Mouse (Mus musculus) thymus, adult 18-20 months (tissue): ENCODE results near the gene Gm13285.
"Not testable (repeated sequence)": the region's sequence is repeated elsewhere in the genome, so short reads cannot be mapped to it uniquely, and the experiment has no call there.

Experiments used
- DNase-seq, 2 experiments: peaks; one replicate each; pipeline ENCODE4 v3.0.0; 2022; ENCODE audit warnings: mixed read lengths in 2 of 2

The Gm13285 gene

DNA sequence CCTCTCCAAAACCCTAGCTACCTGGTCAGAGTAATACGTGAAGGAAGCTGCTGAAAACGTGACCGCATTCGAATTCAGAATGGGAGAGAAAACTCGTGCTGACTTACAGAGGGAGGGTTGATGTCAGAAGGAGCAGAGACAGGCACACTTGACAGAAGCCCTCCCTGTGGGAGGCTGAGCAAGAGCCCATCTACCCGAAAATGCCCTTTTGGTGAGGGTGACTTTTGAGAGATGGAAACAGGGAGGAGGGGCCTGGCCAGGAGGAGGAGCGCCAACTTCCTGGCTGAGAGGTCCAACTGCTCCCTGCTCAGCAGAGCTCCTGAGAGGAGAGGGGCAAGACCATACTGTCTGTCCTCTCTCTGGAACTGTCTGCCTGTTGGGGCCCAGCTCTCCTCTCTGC, at the start of gene Gm13285:
Gm13285 (plus strand) TSS at position 301 of the 400 bp plus-strand sequence.
- not testable (repeated sequence) for DNase-seq

DNA sequence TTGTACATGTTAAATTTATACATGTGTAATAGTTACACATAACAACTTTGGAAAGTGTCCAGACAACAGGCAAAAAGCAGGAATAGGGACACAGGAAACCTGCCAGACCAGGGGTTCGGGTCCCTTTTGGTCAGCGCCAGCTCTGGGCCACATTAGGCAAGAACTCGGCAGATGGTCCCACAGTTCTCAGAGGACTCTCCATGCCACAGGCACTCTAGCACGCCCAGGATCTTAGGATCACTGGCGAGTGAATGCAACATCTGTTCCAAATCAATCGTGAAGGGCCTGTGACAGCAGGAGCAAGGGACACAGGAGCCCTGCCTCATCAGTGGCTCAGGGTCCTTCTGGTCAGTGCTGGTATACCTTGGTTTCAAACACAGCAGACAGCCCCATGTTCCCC, 49.5 kb upstream of the Gm13285 start:
- no peak for DNase-seq

DNA sequence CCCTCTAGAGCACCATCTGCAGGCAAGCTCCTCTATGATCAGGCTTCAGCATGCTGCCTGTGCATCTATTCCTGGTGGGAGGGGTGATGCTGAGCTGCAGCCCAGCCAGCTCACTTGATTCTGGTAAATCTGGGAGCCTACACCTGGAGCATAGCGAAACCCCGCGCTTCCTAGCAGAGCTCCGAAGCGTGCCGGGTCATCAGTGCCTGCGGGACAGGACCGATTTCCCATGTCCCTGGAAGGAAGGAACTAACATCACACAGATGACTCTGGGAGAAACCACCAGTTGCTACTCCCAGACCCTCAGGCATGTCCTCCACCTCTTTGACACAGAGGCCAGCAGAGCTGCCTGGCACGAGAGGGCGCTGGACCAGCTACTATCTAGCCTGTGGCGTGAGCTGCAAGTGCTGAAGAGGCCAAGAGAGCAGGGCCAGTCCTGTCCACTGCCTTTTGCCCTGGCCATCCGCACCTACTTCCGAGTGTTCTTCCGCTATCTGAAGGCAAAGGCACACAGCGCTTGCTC, 44.6 kb upstream of the Gm13285 start, which contains the start of gene Gm13271:
Gm13271 (plus strand) TSS at position 51 of the 523 bp plus-strand sequence.
- peak; percentile 83 to 90 for DNase-seq

DNA sequence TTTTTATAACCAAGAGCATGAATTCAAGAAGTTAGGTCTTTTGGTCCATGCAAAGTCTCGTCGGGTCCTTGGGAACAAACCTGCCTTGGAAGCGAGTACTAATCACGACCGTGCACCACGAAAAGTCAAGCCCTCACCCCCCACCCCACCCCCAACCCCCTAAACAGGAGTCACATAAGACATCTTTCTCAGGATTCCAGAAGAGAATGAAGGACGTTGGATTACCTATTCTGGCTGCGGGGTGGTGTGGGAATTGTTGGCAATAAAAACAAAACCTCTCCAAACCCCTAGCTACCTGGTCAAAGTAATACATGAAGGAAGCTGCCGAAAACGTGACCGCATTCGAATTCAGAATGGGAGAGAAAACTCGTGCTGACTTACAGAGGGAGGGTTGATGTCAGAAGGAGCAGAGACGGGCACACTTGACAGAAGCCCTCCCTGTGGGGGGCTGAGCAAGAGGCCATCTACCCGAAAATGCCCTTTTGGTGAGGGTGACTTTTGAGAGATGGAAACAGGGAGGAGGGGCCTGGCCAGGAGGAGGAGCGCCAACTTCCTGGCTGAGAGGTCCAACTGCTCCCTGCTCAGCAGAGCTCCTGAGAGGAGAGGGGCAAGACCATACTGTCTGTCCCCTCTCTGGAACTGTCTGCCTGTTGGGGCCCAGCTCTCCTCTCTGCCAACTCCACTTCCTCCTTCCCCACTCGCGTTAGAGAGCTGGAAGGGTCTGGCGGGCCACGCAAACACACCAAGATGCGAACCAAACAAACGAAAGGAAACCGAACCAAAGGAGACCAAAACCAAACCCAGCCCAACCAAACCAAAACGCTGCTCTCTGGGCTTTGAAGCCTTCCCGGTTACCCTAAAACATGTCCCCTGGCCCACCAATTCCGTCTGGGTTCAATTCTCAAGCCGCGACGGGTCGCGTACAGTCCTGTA, 42.6 kb upstream of the Gm13285 start:
- DNase-seq = peak in 1 of 2 experiments; percentile 28

DNA sequence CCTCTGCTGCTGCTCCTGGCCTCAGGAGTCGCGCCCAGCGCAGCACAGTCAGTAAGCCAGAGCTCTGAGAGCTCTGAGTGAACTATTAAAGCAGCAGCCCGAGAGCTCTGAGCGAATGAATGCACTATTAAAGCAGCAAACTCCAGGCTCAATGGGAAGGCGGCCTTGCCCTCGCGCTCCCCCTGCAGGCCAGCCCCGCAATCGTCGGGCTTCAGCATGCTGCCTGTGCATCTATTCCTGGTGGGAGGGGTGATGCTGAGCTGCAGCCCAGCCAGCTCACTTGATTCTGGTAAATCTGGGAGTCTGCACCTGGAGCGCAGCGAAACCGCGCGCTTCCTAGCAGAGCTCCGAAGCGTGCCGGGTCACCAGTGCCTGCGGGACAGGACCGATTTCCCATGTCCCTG, 41.8 kb upstream of the Gm13285 start:
- DNase-seq = peak; percentile 94 to 95

DNA sequence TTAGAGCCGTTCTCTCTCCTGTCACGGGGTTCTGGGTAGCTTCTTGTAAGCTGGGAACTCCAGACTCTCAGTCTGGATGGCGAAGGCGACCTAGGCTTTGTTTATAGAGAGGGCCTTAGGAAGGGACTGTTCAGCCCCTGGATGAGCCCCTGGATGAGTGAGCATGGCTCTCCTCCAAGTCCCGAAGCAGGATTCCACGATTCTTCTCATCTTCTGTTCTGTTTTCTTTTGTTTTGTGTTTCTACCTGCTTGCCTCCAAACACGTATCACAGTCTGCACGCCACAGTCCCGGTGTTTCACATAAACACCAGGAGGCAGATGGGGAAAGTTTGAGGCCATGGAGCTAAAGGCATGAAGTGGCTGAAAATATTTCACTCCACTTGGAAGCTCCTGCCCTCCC, 40.7 kb upstream of the Gm13285 start:
- peak in 1 of 2 experiments; percentile 11 for DNase-seq

DNA sequence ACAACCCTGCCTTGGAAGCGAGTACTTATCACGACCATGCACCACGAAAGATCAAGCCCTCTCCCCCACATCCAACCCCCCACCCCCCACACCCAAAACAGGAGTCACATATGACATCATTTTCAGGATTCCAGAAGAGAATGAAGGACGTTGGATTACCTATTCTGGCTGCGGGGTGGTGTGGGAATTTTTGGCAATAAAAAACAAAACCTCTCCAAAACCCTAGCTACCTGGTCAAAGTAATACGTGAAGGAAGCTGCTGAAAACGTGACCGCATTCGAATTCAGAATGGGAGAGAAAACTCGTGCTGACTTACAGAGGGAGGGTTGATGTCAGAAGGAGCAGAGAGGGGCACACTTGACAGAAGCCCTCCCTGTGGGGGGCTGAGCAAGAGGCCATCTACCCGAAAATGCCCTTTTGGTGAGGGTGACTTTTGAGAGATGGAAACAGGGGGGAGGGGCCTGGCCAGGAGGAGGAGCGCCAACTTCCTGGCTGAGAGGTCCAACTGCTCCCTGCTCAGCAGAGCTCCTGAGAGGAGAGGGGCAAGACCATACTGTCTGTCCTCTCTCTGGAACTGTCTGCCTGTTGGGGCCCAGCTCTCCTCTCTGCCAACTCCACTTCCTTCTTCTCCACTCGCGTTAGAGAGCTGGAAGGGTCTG, 39.7 kb upstream of the Gm13285 start, which contains the start of gene Gm13283:
Gm13283 (plus strand) TSS at position 510 of the 659 bp plus-strand sequence.
- peak; percentile 31 to 59 for DNase-seq

DNA sequence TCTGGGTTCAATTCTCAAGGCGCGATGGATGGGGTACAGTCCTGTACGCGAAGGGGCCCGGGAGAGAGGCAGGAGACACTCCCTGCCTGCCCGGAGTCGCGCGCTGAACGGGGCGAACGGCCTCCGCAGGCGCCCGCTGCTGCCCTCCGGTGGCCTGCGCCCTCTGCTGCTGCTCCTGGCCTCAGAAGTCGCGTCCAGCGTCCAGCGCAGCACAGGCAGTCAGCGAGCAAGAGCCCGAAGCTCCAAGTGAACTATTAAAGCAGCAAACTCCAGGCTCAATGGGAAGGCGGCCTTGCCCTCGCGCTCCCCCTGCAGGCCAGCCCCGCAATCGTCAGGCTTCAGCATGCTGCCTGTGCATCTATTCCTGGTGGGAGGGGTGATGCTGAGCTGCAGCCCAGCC, 39.0 kb upstream of the Gm13285 start:
- DNase-seq = peak; percentile 20 to 28

DNA sequence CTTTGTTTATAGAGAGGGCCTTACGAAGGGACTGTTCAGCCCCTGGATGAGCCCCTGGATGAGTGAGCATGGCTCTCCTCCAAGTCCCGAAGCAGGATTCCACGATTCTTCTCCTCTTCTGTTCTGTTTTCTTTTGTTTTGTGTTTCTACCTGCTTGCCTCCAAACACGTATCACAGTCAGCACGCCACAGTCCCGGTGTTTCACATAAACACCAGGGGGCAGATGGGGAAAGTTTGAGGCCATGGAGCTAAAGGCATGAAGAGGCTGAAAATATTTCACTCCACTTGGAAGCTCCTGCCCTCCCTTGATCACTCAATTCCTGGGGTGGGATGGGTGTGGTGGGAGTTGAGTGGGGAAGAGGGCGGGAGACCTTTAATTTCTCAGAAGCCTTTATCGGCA, 37.7 kb upstream of the Gm13285 start:
- peak; percentile 85 to 93 for DNase-seq

DNA sequence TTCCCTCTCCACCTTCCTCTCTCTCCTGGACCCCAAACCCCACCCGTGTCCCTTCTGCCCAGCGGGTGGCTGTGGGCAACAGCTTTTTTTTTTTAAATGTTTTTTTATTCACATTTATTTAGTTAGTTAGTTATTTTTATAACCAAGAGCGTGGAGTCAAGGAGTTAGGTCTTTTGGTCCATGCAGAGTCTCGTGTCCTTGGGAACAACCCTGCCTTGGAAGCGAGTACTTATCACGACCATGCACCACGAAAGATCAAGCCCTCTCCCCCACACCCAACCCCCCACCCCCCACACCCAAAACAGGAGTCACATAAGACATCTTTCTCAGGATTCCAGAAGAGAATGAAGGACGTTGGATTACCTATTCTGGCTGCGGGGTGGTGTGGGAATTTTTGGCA, 37.1 kb upstream of the Gm13285 start:
- peak in 1 of 2 experiments; percentile 40 for DNase-seq

DNA sequence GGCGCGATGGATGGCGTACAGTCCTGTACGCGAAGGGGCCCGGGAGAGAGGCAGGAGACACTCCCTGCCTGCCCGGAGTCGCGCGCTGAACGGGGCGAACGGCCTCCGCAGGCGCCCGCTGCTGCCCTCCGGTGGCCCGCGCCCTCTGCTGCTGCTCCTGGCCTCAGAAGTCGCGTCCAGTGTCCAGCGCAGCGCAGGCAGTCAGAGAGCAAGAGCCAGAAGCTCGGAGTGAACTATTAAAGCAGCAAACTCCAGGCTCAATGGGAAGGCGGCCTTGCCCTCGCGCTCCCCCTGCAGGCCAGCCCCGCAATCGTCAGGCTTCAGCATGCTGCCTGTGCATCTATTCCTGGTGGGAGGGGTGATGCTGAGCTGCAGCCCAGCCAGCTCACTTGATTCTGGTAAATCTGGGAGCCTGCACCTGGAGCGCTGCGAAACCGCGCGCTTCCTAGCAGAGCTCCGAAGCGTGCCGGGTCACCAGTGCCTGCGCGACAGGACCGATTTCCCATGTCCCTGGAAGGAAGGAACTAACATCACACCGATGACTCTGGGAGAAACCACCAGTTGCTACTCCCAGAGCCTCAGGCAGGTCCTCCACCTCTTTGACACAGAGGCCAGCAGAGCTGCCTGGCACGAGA, 36.0 kb upstream of the Gm13285 start:
- peak in 1 of 2 experiments; percentile 6 for DNase-seq

DNA sequence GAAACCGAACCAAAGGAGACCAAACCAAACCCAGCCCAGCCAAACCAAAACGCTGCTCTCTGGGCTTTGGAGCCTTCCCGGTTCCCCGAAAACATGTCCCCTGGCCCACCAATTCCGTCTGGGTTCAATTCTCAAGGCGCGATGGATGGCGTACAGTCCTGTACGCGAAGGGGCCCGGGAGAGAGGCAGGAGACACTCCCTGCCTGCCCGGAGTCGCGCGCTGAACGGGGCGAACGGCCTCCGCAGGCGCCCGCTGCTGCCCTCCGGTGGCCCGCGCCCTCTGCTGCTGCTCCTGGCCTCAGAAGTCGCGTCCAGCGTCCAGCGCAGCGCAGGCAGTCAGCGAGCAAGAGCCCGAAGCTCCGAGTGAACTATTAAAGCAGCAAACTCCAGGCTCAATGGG, 25.9 kb upstream of the Gm13285 start, which contains the start of gene Gm13290:
Gm13290 (plus strand) TSS at position 301 of the 400 bp plus-strand sequence.
- not testable (repeated sequence) for DNase-seq

DNA sequence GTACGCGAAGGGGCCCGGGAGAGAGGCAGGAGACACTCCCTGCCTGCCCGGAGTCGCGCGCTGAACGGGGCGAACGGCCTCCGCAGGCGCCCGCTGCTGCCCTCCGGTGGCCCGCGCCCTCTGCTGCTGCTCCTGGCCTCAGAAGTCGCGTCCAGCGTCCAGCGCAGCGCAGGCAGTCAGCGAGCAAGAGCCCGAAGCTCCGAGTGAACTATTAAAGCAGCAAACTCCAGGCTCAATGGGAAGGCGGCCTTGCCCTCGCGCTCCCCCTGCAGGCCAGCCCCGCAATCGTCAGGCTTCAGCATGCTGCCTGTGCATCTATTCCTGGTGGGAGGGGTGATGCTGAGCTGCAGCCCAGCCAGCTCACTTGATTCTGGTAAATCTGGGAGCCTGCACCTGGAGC, 22.8 kb upstream of the Gm13285 start, which contains the start of gene Gm13289:
Gm13289 (plus strand) TSS at position 301 of the 400 bp plus-strand sequence.
- not testable (repeated sequence) for DNase-seq

DNA sequence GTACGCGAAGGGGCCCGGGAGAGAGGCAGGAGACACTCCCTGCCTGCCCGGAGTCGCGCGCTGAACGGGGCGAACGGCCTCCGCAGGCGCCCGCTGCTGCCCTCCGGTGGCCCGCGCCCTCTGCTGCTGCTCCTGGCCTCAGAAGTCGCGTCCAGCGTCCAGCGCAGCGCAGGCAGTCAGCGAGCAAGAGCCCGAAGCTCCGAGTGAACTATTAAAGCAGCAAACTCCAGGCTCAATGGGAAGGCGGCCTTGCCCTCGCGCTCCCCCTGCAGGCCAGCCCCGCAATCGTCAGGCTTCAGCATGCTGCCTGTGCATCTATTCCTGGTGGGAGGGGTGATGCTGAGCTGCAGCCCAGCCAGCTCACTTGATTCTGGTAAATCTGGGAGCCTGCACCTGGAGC, 19.9 kb upstream of the Gm13285 start, which contains the start of gene Gm13272:
Gm13272 (plus strand) TSS at position 301 of the 400 bp plus-strand sequence.
- not testable (repeated sequence) for DNase-seq

DNA sequence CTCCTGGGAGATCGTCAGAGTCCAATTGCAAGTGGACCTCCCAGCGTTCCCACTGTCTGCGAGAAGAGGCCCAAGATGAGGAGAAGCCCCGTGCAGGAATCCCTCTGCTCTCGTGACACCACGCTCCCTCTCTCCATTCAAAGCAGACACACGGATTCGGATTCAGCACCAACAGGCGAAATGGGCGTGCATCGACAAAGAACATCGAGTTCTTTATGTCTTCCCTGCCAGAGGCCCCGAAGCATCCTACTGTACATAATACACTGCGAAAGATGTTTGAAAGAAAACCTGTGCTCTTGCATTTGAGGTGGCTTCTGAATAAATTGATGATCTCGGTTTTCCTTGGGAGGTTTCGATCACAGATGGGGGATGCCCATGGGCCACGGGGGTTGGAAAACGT, 19.1 kb upstream of the Gm13285 start:
- peak in 1 of 2 experiments; percentile 15 for DNase-seq

DNA sequence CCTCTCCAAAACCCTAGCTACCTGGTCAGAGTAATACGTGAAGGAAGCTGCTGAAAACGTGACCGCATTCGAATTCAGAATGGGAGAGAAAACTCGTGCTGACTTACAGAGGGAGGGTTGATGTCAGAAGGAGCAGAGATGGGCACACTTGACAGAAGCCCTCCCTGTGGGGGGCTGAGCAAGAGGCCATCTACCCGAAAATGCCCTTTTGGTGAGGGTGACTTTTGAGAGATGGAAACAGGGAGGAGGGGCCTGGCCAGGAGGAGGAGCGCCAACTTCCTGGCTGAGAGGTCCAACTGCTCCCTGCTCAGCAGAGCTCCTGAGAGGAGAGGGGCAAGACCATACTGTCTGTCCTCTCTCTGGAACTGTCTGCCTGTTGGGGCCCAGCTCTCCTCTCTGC, 17.6 kb upstream of the Gm13285 start, which contains the start of gene Ifnz:
Ifnz (plus strand) TSS at position 301 of the 400 bp plus-strand sequence.
- not testable (repeated sequence) for DNase-seq

DNA sequence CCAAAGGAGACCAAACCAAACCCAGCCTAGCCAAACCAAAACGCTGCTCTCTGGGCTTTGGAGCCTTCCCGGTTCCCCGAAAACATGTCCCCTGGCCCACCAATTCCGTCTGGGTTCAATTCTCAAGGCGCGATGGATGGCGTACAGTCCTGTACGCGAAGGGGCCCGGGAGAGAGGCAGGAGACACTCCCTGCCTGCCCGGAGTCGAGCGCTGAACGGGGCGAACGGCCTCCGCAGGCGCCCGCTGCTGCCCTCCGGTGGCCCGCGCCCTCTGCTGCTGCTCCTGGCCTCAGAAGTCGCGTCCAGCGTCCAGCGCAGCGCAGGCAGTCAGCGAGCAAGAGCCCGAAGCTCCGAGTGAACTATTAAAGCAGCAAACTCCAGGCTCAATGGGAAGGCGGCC, 17.1 kb upstream of the Gm13285 start:
- not testable (repeated sequence) for DNase-seq

DNA sequence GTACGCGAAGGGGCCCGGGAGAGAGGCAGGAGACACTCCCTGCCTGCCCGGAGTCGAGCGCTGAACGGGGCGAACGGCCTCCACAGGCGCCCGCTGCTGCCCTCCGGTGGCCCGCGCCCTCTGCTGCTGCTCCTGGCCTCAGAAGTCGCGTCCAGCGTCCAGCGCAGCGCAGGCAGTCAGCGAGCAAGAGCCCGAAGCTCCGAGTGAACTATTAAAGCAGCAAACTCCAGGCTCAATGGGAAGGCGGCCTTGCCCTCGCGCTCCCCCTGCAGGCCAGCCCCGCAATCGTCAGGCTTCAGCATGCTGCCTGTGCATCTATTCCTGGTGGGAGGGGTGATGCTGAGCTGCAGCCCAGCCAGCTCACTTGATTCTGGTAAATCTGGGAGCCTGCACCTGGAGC, 14.1 kb upstream of the Gm13285 start, which contains the start of gene Gm13276:
Gm13276 (plus strand) TSS at position 301 of the 400 bp plus-strand sequence.
- DNase-seq = not testable (repeated sequence)

DNA sequence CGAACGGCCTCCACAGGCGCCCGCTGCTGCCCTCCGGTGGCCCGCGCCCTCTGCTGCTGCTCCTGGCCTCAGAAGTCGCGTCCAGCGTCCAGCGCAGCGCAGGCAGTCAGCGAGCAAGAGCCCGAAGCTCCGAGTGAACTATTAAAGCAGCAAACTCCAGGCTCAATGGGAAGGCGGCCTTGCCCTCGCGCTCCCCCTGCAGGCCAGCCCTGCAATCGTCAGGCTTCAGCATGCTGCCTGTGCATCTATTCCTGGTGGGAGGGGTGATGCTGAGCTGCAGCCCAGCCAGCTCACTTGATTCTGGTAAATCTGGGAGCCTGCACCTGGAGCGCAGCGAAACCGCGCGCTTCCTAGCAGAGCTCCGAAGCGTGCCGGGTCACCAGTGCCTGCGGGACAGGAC, 11.1 kb upstream of the Gm13285 start, which contains the start of gene Gm13277:
Gm13277 (plus strand) TSS at position 231 of the 400 bp plus-strand sequence.
- peak; percentile 44 to 53 for DNase-seq

DNA sequence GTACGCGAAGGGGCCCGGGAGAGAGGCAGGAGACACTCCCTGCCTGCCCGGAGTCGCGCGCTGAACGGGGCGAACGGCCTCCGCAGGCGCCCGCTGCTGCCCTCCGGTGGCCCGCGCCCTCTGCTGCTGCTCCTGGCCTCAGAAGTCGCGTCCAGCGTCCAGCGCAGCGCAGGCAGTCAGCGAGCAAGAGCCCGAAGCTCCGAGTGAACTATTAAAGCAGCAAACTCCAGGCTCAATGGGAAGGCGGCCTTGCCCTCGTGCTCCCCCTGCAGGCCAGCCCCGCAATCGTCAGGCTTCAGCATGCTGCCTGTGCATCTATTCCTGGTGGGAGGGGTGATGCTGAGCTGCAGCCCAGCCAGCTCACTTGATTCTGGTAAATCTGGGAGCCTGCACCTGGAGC, 8.2 kb upstream of the Gm13285 start, which contains the start of gene Gm13278:
Gm13278 (plus strand) TSS at position 301 of the 400 bp plus-strand sequence.
- DNase-seq = not testable (repeated sequence)

DNA sequence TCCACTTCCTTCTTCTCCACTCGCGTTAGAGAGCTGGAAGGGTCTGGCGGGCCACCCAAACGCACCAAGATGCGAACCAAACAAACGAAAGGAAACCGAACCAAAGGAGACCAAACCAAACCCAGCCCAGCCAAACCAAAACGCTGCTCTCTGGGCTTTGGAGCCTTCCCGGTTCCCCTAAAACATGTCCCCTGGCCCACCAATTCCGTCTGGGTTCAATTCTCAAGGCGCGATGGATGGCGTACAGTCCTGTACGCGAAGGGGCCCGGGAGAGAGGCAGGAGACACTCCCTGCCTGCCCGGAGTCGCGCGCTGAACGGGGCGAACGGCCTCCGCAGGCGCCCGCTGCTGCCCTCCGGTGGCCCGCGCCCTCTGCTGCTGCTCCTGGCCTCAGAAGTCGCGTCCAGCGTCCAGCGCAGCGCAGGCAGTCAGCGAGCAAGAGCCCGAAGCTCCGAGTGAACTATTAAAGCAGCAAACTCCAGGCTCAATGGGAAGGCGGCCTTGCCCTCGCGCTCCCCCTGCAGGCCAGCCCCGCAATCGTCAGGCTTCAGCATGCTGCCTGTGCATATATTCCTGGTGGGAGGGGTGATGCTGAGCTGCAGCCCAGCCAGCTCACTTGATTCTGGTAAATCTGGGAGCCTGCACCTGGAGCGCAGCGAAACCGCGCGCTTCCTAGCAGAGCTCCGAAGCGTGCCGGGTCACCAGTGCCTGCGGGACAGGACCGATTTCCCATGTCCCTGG, 5.4 kb upstream of the Gm13285 start, which contains the start of gene Gm13275:
Gm13275 (plus strand) TSS at position 552 of the 740 bp plus-strand sequence.
- peak; percentile 70 to 78 for DNase-seq
